Mouse (Mus musculus): ENCODE results near the gene Arhgef18. TPM values are rescaled to one million over a fixed set of nuclear protein-coding genes. Genes with fewer than 3 reads are reported as not detected.

Gene Arhgef18
- total RNA-seq, 2 experiments from 2014 or later: 36.5 to 44.6 TPM

- no peak for DNase-seq (ENCODE audit: low spot score in 2 of 2)
Measured at GRCm38 (mm10) chr8:3498583-3498982, 105.8 kb downstream of the Arhgef18 start.

GRCm38 (mm10) chr8:3499751-3500150, 106.9 kb downstream of the Arhgef18 start:
- DNase-seq (ENCODE audit: low spot score in 2 of 2): no peak

GRCm38 (mm10) chr8:3500235-3501090, 107.7 kb downstream of the Arhgef18 start, which contains the start of gene Mcoln1:
Gene Mcoln1 (plus strand): TSS chr8:3500457.
- peak; percentile 97 to 99 for DNase-seq (ENCODE audit: low spot score in 2 of 2)

- DNase-seq (ENCODE audit: low spot score in 2 of 2): no peak
Measured at GRCm38 (mm10) chr8:3502217-3502616, 109.4 kb downstream of the Arhgef18 start.

Other genes starting within 250 kb of the Arhgef18 start
- 10 to 100 TPM; 47.9 to 52.1 TPM for gene Insr, start 113.4 kb upstream of the Arhgef18 start, total RNA-seq (2021)
- under 1 TPM in 1 of 2 experiments, not detected in 1; 0.53 TPM for gene A430078G23Rik, start 39.6 kb upstream of the Arhgef18 start, total RNA-seq (2021)
- 1 to 10 TPM in 1 of 2 experiments, under 1 TPM in 1; 0.87 to 1.7 TPM for gene Pex11g, start 74.7 kb downstream of the Arhgef18 start, total RNA-seq (2021)
- gene Tex45, start 77.9 kb downstream of the Arhgef18 start, total RNA-seq (2021): under 1 TPM; 0.20 to 0.32 TPM
- gene Zfp358, start 100.1 kb downstream of the Arhgef18 start, total RNA-seq (2021): 10 to 100 TPM; 27.7 to 29.0 TPM
- gene Mcoln1, start 107.5 kb downstream of the Arhgef18 start, total RNA-seq (2021): 10 to 100 TPM; 66.2 to 79.4 TPM
- gene Pnpla6, start 122.4 kb downstream of the Arhgef18 start, total RNA-seq (2021): 10 to 100 TPM; 67.7 to 76.2 TPM
- not detected for gene C330021F23Rik, start 175.0 kb downstream of the Arhgef18 start, total RNA-seq (2021)
- gene Camsap3, start 194.3 kb downstream of the Arhgef18 start, total RNA-seq (2021): 10 to 100 TPM; 58.1 to 68.1 TPM
- gene Xab2, start 228.3 kb downstream of the Arhgef18 start, total RNA-seq (2021): 10 to 100 TPM; 33.9 to 34.1 TPM
- gene Pet100, start 228.5 kb downstream of the Arhgef18 start, total RNA-seq (2021): 100 to 1,000 TPM in 1 of 2 experiments, 10 to 100 TPM in 1; 83.3 to 101 TPM
- gene Pcp2, start 232.5 kb downstream of the Arhgef18 start, total RNA-seq (2021): not detected
- gene Stxbp2, start 237.9 kb downstream of the Arhgef18 start, total RNA-seq (2021): 10 to 100 TPM; 50.2 to 61.8 TPM

Data from layer of hippocampus, postnatal 10 days (tissue).